Mouse (Mus musculus): ENCODE measurements around the gene Dyx1c1.

Dyx1c1 gene

DNA sequence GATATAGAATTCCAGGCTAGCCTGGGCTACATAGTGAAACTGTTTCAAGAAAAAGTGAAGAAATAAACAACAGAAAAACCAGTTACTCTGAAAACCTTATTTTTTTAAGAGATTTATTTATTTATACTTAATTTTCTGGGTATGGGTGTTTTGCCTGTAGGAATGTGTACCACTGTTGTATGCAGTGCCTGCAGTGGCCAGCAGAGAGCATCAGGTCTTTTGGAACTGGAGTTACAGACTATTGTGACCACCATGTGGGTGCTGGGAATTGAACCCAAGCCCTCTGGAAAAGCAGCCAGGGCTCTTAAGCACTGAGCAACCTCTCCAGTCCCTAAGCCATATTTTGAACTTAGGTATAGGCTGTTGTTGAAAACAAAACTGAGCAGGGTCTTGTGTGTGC is 14.4 kb downstream of the Dyx1c1 start:
- no peak for DNase-seq (ENCODE audit: low spot score in 2 of 2)

DNA sequence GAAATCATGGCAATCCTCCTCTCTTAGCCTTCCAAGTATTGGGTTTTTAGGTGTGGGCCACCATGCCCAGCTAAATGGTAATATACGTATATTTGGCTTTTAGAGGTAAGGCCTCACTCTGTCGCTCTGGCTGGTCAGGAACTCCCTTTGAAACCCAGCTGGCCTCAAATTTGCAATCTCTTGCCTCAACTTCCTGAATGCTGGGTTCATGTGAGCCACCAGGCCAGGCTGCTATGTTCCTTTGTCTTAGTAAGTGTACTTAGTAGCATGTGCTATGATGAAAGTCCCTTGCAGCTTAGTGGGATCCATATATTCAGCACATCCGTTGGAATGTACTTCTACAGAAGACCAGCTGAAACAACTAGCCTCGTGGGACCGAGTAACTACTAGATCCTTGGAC is 16.1 kb downstream of the Dyx1c1 start:
- no peak for DNase-seq (ENCODE audit: low spot score in 2 of 2)

DNA sequence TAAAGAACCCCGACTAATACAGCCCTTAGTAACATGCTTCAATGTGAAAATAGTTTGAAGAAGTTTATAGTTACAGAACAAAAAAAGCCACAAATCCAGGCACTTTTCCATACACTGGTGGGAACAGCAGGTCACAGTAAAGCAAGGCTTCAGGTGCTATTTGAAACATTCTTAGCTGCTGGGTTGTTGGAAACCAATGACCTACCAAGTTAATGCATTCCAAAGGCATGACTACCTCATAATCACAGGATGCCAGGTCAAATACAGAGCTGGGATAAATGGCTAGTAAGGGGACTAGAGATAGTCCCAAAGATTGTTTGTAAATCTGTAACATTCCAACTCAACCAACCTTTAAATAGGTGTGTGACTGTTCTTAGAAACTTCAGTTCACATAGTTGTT is 16.7 kb downstream of the Dyx1c1 start:
- no peak for DNase-seq (ENCODE audit: low spot score in 2 of 2)

DNA sequence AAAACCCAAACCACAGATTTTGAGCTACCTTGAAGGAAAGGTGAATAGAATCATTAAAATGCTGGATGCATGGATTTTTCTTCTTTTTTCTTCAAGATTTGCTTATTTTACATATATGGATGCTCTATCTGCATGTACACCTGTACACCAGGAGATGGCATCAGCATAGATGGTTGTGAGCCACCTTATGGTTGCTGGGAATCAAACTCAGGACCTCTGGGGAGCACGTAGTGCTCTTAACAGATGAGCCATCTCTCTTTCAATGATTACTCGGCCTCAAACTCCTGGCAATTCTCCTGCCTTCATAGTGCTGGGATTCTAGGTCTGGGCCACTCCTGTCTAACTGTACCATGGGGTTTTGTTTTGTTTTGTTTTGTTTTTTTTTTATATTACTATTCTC is 24.5 kb downstream of the Dyx1c1 start:
- DNase-seq (ENCODE audit: low spot score in 2 of 2): no peak

DNA sequence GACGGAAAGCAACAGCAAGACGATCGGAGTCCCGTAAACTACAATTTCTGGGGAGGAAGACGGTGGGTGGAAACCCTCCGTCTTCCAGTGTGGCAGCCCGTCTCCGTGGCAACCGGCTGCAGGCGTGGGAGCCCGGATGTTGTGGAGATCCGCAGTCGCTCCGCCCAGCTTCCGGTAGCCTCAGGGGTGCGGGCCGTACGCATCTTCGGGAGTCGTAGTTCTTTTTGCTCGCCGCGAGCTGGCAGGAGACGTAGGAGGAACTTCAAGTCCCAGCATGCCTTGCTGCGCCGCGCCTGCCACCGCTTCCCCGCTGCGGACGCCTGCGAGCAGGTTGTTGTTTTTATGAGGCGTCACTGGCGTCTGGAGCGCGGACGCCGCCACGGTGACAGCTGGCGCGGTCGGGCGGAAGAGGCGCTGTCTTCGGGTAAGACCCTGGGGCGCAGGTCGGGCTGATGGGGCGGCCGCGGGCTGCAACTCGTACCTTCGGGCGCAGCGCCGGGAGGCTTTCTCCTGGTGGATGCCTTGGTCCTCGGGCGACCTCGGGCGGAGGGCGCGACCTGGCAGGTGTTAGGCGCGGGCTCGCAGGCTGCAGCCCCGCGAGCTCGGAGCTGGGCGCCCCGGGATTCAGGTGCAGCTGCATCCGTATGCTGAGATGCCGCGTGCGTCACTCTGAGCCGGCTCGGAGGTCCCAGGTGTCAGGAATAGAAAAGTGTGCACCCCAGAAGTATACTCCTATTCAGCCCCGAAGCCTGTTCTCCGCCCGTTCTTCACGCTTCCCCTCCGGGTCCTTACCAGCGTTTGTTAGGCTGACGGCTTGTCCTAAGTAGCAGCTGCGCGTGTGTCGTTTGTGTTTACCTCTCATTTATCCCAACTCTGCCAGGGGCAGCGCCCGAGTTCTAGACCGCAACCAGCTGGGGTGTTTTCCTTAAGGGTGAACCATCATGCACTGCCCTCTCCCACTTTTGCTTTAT is 26.9 kb downstream of the Dyx1c1 start, which contains the start of the genes Ccpg1os and Ccpg1:
Ccpg1os (minus strand) TSS at position 133 of the 971 bp plus-strand sequence.
Ccpg1 (plus strand) TSS at position 180 of the 971 bp plus-strand sequence.
- peak; percentile 97 to 98 for DNase-seq (ENCODE audit: low spot score in 2 of 2)

DNA sequence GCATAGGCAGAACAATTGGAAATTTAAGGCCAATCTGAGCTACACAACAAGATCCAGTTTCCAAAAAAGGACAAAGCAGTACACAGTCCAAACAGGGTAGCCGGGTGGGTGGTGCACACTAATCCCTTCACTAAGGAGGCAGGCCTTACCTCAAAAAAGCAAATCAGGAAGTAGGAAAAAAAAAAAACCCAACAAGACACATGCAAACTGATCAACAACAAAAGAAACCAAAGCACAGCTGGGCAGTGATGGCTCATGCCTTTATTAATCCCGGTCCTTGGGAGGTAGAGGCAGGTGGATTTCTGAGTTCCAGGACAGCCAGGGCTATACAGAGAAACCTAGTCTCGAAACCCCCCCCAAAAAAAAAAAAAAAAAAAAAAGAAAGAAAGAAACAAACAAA is 29.1 kb downstream of the Dyx1c1 start:
- DNase-seq (ENCODE audit: low spot score in 2 of 2): no peak

DNA sequence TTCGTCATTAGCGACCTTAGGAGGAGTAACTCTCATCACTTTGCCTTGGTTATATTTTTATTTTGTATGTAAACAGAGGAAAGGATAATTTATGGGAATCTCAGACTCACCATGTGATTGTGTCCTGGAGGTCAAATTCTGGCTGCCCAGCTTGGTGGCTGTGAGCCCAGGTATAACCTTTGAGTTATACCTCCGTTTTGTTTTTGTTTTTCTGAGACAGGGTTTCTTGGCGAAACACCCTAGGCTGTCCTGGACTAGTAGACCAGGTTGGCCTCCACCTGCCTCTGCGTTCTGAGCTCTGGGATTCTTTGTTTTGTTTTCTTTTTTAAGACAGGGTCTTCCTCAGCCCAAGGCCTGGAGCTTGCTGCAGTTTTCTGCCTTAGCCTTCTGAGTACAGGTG is 30.1 kb downstream of the Dyx1c1 start:
- DNase-seq (ENCODE audit: low spot score in 2 of 2): no peak

DNA sequence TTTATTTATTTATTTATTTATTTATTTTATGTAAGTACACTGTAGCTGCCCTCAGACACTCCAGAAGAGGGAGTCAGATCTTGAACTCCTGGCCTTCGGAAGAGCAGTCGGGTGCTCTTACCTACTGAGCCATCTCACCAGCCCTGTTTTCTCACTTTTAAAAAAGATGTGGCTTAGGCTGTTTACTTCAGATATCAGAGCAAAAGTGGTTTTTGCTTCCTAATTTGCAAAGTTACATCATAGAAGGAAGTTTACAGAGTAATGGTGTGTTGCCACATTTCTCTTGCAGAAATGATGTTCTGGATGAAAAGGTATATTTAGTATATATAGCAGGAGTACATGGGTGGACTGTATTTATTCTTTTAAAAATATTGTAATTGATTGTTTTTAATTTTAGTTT is 32.8 kb downstream of the Dyx1c1 start:
- no peak for DNase-seq (ENCODE audit: low spot score in 2 of 2)

DNA sequence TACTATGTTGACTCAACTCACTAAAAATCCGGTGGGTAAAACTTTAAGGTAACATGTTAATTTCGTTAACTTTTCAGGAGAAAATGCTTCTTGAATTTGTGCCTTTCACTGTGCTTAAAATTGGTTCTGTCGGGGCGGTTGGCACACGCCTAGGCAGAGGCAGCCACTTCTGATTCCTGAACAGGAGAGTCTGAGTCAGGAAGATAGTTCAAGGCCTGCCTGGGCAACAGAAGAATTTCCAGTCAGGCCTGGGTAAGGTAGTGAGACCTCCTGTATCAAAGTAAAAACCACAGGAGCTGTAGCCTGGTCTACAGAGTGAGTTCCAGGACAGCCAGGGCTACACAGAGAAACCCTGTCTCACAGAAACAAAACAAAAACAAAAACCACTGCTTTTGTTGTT is 34.0 kb downstream of the Dyx1c1 start:
- DNase-seq (ENCODE audit: low spot score in 2 of 2): no peak

DNA sequence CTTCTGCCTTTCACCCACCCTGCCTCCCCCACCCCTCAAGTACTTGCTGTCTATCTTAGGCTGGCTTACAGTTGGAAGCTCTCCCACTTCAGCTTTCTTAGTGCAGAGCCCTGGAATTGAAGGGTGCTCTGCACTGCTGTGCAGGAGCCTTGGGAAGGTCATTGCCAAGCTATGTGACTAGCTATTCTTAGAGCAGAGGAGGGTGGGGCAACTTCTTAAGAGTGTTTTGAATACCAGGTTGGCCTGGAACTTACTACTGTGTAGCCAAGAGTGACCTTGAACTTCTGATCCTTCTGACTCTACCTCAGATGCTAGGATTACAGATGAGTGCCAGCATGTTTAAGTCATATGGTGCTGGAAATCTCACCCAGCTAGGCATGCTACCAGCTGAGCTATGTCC is 37.6 kb downstream of the Dyx1c1 start:
- no peak for DNase-seq (ENCODE audit: low spot score in 2 of 2)

DNA sequence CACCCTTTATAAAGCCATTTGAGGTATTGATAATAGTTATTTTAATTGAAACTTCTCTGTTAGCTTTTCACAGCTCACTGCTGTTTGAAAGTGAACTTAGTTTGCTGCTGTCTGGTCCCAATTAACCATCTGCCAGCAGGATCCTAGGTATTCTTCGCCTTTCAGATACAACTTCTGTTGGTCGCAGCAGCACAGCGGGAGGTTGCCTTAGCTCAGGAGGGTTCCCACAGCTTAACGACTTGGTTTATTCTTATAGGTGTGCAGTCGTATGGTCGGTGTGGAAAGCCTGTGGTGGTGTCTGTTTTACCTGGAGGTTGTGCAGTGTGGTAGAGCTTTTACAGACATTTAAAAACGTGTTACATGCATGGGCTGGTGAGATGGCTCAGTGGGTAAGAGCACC is 38.2 kb downstream of the Dyx1c1 start:
- no peak for DNase-seq (ENCODE audit: low spot score in 2 of 2)

DNA sequence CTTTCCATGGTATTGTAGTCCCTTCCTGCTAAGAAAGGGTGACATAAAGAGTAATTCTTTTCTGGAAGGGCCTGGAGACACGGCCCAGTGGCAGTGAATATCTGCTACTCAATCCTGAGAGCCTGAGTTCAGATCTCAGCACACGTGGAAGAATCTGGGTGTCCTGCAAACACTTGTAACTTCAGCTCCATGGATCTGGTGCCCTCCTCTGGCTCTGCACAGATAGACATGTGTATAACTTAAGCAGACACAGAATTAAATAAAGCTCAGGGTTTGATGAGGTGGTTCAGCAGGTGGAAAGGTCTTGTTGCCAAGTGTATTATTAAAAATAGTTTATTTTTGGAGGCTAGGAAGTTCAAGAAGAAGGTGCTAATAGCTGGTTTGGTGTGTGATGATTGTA is 41.9 kb downstream of the Dyx1c1 start:
- no peak for DNase-seq (ENCODE audit: low spot score in 2 of 2)

DNA sequence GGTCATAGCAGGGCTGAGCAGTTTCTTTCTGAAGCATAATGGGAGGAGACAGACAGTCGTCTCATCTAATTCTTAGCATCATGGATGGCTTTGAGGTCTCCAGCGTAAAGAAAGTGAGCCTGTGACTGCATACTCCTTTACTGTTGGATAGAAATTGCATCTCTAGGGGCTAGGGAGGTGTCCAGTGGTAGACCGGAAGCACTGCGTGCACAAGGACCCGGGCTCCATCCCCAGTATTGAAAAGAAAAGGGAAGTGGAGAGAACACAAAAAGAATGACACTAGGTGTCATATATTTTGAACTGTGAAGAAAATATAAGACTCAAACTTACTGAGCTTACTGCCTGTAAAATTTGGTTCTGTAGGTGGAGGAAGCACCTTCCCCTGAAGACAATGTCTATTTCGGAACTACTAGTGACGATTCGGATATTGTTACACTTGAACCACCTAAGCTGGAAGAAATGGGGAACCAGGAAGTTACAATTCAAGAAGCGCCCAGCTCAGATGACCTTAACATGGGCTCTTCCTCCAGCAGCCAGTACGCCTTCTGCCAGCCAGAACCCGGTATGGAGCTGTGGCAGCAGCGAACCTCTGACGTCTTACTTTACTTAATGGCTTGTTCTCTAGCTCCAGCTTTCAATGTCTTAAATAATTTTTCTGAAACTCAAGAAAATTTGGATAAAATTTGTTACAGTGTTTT is 42.9 kb downstream of the Dyx1c1 start:
- DNase-seq (ENCODE audit: low spot score in 2 of 2): no peak

DNA sequence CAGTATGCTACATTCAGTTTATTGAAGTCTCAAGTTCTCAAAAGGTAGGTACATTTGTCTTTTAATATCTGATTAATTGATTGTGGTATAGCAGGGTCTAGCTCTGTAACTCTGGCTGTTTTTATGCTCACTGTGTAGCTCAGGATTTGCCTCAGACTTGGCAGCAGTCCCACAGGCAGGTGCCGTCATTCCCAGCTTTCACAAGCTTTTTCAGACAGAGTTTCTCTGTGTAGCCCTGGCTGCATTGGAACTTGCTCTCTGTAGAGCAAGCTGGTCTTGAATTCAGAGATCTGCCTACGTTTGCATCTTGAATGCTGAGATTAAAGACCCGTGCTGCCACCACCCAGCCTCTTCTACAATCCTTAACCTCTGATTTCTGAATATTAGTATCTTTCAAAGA is 43.6 kb downstream of the Dyx1c1 start:
- no peak for DNase-seq (ENCODE audit: low spot score in 2 of 2)

DNA sequence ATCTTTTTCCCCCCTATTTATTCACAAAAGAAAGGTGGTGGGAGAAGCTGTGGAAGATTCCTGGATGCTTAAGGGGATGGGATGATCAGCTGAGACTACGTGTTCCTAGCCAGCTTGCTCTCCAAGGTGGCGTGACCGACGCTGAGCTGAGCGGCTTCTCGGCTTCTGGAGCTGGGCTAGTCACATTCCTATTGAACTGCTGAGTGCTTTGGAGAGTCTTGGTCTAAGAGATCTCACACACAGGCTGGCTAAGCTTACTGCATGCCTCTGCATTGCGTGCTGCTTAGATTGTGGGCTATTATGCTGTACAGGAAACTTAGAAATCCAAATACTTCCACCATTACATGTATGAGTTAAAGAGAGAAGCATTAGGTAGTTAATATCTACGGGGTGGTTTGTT is 45.5 kb downstream of the Dyx1c1 start:
- no peak for DNase-seq (ENCODE audit: low spot score in 2 of 2)

DNA sequence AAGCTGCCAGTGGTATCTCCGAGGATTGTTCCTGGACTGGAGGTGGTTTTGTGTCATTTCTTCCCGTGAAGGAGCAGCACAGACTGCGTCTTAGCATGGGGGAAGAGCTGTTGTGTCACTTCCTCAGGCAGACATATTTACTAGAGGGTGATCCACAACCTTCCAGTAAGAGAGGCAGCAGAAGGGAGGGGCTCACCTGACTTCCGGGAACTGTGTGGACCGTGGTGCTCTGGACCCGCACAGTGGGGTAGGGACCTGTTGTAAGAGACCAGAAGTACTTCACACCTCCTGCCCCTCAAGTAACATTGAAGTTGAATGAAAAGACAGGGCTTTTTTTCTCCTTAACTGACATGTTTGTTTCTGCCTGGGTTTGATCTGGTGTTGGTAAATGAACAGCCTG is 46.5 kb downstream of the Dyx1c1 start:
- no peak for DNase-seq (ENCODE audit: low spot score in 2 of 2)

DNA sequence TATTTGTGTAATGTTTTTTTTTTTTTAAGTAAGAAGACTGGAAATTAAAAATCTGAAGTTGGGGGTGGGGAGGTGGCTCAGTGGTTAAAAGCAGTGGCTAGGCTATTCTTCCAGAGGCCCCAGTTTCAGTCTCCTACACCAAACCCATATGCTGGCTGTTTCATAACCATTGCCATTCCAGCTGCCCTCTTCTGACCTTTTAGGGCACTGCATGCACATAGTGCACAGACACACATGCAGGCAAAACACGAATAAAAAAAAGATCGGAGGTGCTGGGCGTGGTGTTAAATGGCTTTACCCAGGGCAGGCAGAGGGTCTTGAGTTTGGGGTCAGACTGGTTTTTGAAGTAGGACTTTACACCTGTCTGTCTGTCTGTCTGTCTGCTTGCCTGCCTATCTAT is 47.6 kb downstream of the Dyx1c1 start:
- DNase-seq (ENCODE audit: low spot score in 2 of 2): no peak

DNA sequence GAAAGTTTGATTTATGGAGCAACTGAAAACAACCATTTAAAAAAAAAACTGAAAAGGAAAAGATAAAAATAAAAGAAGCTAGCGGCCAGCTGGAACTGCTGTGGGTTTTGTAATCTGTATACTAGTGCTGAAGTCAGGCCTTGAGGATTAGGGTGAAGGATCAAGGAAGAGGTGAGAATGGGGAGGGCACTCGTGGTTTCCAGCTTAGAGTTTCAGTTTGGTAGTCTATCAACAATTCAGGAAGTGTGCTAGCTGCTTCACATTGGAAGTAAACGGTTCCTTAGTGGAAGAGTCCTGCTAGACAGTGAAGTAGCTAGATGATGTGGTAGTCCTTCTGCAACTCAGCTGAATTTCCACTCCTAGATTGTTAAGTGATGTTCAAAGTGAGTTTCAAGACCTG is 49.8 kb downstream of the Dyx1c1 start:
- no peak for DNase-seq (ENCODE audit: low spot score in 2 of 2)

DNA sequence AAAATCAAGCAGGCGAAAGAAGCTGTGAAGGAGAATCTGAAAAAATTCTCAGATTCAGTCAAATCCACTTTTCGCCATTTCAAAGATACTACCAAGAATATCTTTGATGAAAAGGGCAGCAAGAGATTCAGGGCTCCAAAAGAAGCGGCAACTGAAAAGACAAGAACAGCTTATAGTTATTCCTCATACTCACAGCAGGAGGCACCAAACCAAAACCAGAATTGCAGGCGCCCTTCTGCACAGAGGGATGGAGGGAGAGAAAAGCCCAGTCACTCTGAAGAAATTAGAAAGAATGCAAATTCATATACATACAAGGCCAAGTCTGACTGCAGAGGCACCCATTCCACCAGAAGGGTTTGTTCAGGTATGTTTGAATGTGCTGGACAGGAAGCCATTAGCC is 54.0 kb downstream of the Dyx1c1 start:
- DNase-seq (ENCODE audit: low spot score in 2 of 2): no peak

DNA sequence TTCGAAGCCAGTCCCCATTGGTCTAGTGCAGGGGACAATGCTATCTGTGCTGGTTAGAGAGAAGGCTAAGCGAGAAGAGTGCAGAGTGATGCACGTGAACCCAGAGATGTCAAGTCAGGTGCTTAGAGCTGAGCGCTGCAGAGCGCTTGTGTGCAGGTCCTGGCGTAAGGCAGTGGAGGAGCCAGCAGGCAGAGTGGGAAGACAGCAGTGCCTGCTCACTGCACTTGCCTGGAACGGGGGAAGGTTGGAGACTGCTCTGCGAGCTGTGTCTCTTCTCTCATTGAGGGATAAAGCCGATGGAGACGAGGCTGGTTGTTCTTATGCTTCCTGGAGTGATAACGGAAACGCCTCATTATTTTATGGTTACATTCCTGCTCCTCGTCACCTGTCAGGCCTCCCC is 56.1 kb downstream of the Dyx1c1 start:
- DNase-seq (ENCODE audit: low spot score in 2 of 2): no peak

DNA sequence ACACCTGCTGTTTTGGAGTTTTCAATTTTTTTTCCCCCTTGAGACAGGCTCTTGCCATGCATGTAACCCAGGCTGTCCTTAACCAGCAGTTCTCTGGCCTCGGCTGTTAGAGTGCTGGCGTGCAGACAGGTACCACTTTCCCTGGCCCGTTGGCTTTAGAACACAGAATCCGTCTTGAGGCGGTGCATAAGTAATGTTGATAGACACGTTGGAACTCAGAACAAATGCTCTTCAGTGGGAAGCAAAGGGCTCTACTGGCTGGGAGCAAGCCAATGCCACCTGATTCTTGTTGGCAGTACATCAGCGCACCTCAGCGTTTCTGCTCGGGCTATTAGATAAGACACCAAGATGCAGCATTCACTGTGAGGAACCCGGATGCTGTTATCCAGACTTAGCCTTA is 61.3 kb downstream of the Dyx1c1 start:
- no peak for DNase-seq (ENCODE audit: low spot score in 2 of 2)

DNA sequence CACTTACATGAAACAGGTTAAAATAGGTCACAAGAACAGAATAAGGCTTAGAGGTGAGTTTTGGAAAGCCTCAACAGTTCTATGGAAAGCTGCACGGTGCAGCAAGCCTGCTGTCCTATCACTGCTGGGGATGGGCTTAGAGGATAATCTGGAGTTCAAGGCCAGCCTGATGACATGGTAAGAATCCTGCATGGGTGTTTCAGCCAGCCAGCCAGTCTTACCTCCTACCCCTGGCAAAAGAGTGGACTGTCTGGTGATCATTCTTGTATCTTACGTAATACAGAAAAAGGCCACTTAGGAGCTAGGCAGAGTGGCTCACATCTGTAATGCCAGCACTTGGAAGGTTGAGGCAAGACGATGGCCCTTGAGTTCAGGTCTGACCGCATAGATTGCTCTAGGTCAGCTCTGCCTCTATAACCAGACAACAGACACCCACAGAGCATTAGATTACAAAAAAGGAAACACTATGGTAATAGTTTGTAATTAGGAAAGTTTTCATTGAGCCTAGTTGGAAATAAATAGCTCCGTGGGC is 62.0 kb downstream of the Dyx1c1 start:
- DNase-seq (ENCODE audit: low spot score in 2 of 2): no peak

All from frontal cortex, postnatal 10 days (tissue).